Mouse (Mus musculus): ENCODE measurements around the gene Nudt16l1. TPM values are rescaled to one million over a fixed set of nuclear protein-coding genes. Genes with fewer than 3 reads are reported as not detected.

Gene Nudt16l1
- polyA plus RNA-seq, 1 experiment from 2014 or later = 143 TPM

DNA sequence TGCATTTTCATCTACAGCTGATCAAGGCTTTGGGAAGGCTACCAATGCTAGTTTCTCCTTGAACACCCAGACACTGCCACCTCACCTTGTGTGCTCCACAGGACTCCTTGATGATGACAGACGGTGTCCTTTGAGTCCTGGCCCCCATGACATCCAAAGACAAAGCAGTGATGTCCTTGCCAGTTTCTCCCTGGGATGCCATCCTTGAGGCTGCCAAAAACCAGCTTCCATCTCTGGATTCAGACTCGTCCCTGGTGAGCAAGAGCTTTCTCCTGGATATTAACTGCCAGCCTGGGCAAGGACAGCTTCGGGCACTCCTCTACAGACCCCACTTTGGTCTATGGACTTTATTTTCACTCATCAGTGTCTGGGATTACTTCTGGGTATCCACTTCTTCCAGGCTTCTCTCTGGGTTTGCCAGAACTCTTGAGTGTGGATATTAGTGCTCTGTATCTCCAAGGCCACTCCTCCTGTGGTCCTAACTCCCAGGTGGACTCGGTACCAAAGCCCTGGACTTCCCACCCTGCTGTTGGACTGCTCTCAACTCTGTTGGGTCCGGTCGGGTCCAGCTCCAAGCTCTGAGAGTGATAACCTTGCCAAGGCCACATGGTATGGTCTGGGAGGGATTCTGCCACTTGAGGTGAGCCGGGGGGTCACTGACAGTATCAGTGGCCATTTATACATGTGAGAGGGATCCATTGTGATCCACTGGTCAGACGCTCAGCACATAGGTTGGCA, 27.0 kb downstream of the Nudt16l1 start:
- 93% methylated on average over 8 of the region's 8 CpGs for WGBS
- Histone ChIP-seq H3K4me2 (peak overlapping the region; percentile 89), H3K9me3 (no peaks in the 10 kb centered on the region), H3K27ac (replicated peaks) (no peak overlapping the region), H3K4me1 (replicated peaks) (peaks cover 29% of the 10 kb centered on the region), H3K27me3 (no peaks in the 10 kb centered on the region), H3K36me3 (0 out of 2 replicates have a peak, but pooled peaks cover 6% of the 10 kb centered on the region), H3K9ac (no peak overlapping the region; the same call in 1 of the 2 replicates), H3K4me3 (peak overlapping the region; percentile 66; the same call in 1 of the 2 replicates)
- ATAC-seq (ENCODE audit: low read depth) = no peak

- 76% methylated on average over 3 of the region's 3 CpGs for WGBS
- no peak overlapping the region for H3K4me2 ChIP-seq
- H3K27me3 ChIP-seq = no peaks in the 10 kb centered on the region
- peaks cover 14% of the 10 kb centered on the region; the same call in 1 of the 2 replicates for H3K36me3 ChIP-seq
- no peaks in the 10 kb centered on the region for H3K9me3 ChIP-seq
- peaks cover 12% of the 10 kb centered on the region for H3K4me1 ChIP-seq (replicated peaks)
- no peak for ATAC-seq (ENCODE audit: low read depth)
- H3K27ac ChIP-seq (replicated peaks) = no peak overlapping the region
- H3K4me3 ChIP-seq = no peak overlapping the region
- H3K9ac ChIP-seq = no peak overlapping the region
Observed at GRCm38 (mm10) chr16:4968426-4968825, 29.9 kb downstream of the Nudt16l1 start.

- no peaks in the 10 kb centered on the region for H3K9me3 ChIP-seq
- H3K27me3 ChIP-seq = no peaks in the 10 kb centered on the region
- ATAC-seq (ENCODE audit: low read depth) = no peak
- no peak overlapping the region for H3K4me3 ChIP-seq
- 90% methylated on average over 5 of the region's 5 CpGs for WGBS
- no peak overlapping the region for H3K27ac ChIP-seq (replicated peaks)
- no peak overlapping the region for H3K4me2 ChIP-seq
- peaks cover 14% of the 10 kb centered on the region; the same call in 1 of the 2 replicates for H3K36me3 ChIP-seq
- no peak overlapping the region for H3K9ac ChIP-seq
- peaks cover 11% of the 10 kb centered on the region for H3K4me1 ChIP-seq (replicated peaks)
Observed at GRCm38 (mm10) chr16:4969055-4969843, 30.7 kb downstream of the Nudt16l1 start.

- H3K27ac ChIP-seq (replicated peaks) = no peak overlapping the region
- no peaks in the 10 kb centered on the region for H3K27me3 ChIP-seq
- H3K4me3 ChIP-seq = no peak overlapping the region
- no peak for ATAC-seq (ENCODE audit: low read depth)
- peaks cover 14% of the 10 kb centered on the region; the same call in 1 of the 2 replicates for H3K36me3 ChIP-seq
- no peaks in the 10 kb centered on the region for H3K4me1 ChIP-seq (replicated peaks)
- no peak overlapping the region for H3K4me2 ChIP-seq
- no peaks in the 10 kb centered on the region for H3K9me3 ChIP-seq
- WGBS = 85% methylated on average over 4 of the region's 4 CpGs
- H3K9ac ChIP-seq = no peak overlapping the region
Observed at GRCm38 (mm10) chr16:4971626-4972025, 33.1 kb downstream of the Nudt16l1 start.

DNA sequence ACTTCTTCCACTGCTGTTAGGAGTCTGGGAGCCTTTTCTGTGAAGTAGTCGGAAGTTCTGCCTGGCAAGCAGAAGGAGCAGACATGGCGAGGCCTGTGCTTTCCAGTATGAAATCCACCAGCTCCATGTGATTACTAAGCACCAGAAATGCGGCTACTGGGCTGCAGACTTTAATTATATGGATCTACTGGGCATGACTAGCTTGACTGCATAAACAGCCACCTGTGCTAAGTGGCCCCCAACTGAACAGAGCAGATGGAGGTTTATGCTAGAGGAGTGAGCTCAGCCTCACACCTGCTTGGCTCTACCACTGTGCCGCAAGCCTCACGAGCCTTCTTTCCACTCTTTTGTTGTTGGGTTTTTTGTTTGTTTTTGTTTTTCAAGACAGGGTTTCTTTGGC, 36.0 kb downstream of the Nudt16l1 start:
- H3K4me3 ChIP-seq = no peak overlapping the region
- H3K4me1 ChIP-seq (replicated peaks) = no peaks in the 10 kb centered on the region
- 77% methylated on average over 5 of the region's 5 CpGs for WGBS
- H3K4me2 ChIP-seq = no peak overlapping the region
- H3K9ac ChIP-seq = no peak overlapping the region
- ATAC-seq (ENCODE audit: low read depth) = no peak
- H3K27me3 ChIP-seq = no peaks in the 10 kb centered on the region
- no peak overlapping the region for H3K27ac ChIP-seq (replicated peaks)
- no peaks in the 10 kb centered on the region for H3K9me3 ChIP-seq
- H3K36me3 ChIP-seq = peaks cover 8% of the 10 kb centered on the region; the same call in 1 of the 2 replicates

DNA sequence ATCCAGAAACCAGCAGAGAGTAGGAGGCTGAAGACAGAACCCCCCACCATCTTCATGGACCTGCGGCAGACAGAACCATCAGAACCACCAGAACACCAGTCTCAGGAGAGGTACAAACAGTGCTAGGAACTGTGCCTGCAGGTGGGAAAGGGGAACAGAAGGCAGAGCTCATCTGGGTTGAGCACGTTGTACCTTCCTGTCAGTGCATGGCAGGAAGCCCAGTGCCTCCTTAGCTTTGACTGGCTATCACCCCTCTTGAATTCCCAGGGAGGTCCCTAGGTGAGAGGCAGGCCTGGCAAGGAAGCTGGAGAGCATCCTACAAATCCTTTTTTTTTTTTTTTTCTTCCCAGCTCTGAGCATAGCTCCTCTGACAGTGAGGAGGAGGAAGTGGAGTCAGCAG, 37.6 kb downstream of the Nudt16l1 start:
- Histone ChIP-seq H3K36me3 (peaks cover 7% of the 10 kb centered on the region; the same call in 1 of the 2 replicates), H3K27me3 (no peaks in the 10 kb centered on the region), H3K4me2 (no peak overlapping the region), H3K9me3 (no peaks in the 10 kb centered on the region), H3K9ac (no peak overlapping the region), H3K4me3 (no peak overlapping the region), H3K4me1 (replicated peaks) (no peaks in the 10 kb centered on the region), H3K27ac (replicated peaks) (no peak overlapping the region)
- 79% methylated on average over 2 of the region's 2 CpGs for WGBS
- no peak for ATAC-seq (ENCODE audit: low read depth)

GRCm38 (mm10) chr16:4978275-4979051, 39.9 kb downstream of the Nudt16l1 start:
- no peak overlapping the region for H3K4me3 ChIP-seq
- no peaks in the 10 kb centered on the region for H3K4me1 ChIP-seq (replicated peaks)
- no peaks in the 10 kb centered on the region for H3K27me3 ChIP-seq
- 79% methylated on average over 5 of the region's 5 CpGs for WGBS
- no peaks in the 10 kb centered on the region for H3K9me3 ChIP-seq
- no peak overlapping the region for H3K27ac ChIP-seq (replicated peaks)
- no peak for ATAC-seq (ENCODE audit: low read depth)
- no peaks in the 10 kb centered on the region for H3K36me3 ChIP-seq
- H3K9ac ChIP-seq = no peak overlapping the region
- no peak overlapping the region for H3K4me2 ChIP-seq

GRCm38 (mm10) chr16:4979755-4980380, 41.3 kb downstream of the Nudt16l1 start:
- no peak overlapping the region for H3K4me2 ChIP-seq
- H3K4me1 ChIP-seq (replicated peaks) = no peaks in the 10 kb centered on the region
- H3K9me3 ChIP-seq = no peaks in the 10 kb centered on the region
- 72% methylated on average over 4 of the region's 4 CpGs for WGBS
- no peak for ATAC-seq (ENCODE audit: low read depth)
- H3K36me3 ChIP-seq = no peaks in the 10 kb centered on the region
- no peak overlapping the region for H3K27ac ChIP-seq (replicated peaks)
- no peak overlapping the region for H3K9ac ChIP-seq
- no peak overlapping the region for H3K4me3 ChIP-seq
- H3K27me3 ChIP-seq = no peaks in the 10 kb centered on the region

- Histone ChIP-seq H3K36me3 (no peaks in the 10 kb centered on the region), H3K9me3 (no peaks in the 10 kb centered on the region), H3K27ac (replicated peaks) (no peak overlapping the region), H3K9ac (no peak overlapping the region), H3K4me3 (no peak overlapping the region), H3K4me1 (replicated peaks) (no peaks in the 10 kb centered on the region), H3K27me3 (no peaks in the 10 kb centered on the region), H3K4me2 (no peak overlapping the region)
- no peak for ATAC-seq (ENCODE audit: low read depth)
- 91% methylated on average over 12 of the region's 12 CpGs for WGBS
Observed at GRCm38 (mm10) chr16:4984717-4985116, 46.2 kb downstream of the Nudt16l1 start.
